Mouse (Mus musculus): ENCODE results near the gene Tmem45a2.
"Not testable (repeated sequence)": the region's sequence is repeated elsewhere in the genome, so short reads cannot be mapped to it uniquely, and the experiment has no call there.

DNA sequence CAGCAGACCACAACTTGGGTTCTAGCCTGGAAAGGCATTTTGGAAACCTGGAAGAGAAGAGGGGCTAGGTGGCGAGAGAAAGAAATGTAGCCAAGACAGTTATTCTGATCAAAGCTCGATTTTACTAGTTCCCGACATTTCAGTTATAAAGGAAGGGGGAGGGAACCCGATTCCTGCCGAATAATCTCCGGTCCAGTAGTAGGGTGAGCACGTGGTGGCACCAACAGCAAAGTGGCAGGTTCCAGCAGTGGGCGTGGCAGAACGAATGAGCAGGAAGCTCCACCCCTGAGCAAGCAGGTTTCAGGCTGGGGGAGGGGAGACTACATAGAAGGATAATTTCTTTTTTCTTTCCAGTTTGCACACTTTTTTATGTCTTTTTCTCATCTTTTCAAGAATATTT, 72.9 kb downstream of the Tmem45a2 start:
- TF ChIP-seq MAFK (IDR thresholded peaks at IDR 0.05; ENCODE audit: insufficient read depth, low read depth, low read length); HCFC1 (IDR thresholded peaks at IDR 0.05; ENCODE audit: borderline replicate concordance, insufficient read depth, low read length); CHD2 (IDR thresholded peaks at IDR 0.05; ENCODE audit: low read depth, low read length); ZNF384 (IDR thresholded peaks at IDR 0.05; ENCODE audit: low read depth, low read length): not testable (repeated sequence)
